16 mouse cellular contexts compared by ENCODE assay signal in the genomic region with DNA sequence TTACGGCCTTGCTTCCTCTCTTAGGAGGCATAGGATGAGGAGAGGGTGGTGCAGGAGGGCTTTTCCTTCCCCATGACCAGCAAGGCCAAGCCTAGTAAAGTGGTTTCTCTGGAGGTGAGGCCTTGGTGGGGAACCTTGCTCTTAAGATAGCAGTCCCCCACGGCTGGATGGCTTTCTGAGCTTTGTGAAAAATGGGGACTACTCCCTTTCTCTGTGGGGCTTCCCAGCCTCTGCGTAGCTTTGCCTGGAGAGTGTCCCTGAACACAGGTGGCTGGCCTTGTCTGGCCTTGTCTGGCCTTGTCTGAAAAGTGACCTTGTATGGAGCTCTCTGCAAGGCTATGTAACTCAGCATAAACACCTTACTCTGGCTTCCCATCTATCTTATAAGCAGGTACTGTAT. TPM values are rescaled to one million over a fixed set of nuclear protein-coding genes. Genes with fewer than 3 reads are reported as not detected.
"Had no signal": no experiment of that assay in that cellular context is flagged by ENCODE, and none has a peak within 500 bp of the region (broad histone marks: within the 10 kb centered on the region; RNA-seq: fewer than 3 reads in every experiment).

No protein-coding gene starts in this region.

- ATAC-seq: midbrain, embryonic 16.5 days had no signal

- H3K4me1 ChIP-seq: limb, embryonic 13.5 days; midbrain, embryonic 12.5 days; neural tube, embryonic 13.5 days; stomach, embryonic 15.5 days had no signal

- DNase-seq: kidney, adult 9 months; kidney, postnatal 4 days; left cerebral cortex, postnatal 4 days; retina, postnatal 1 day; right cerebral cortex, postnatal 14 days; thymus, postnatal 4 days had no signal

- H3K27me3 ChIP-seq: midbrain, embryonic 12.5 days; neural tube, embryonic 13.5 days; stomach, embryonic 15.5 days had no signal

- H3K4me2 ChIP-seq: limb, embryonic 13.5 days; midbrain, embryonic 12.5 days; neural tube, embryonic 13.5 days; stomach, embryonic 15.5 days had no signal

- H3K4me3 ChIP-seq: layer of hippocampus, adult 2 months; limb, embryonic 13.5 days; midbrain, embryonic 12.5 days; neural tube, embryonic 13.5 days; stomach, embryonic 15.5 days had no signal

- H3K9me3 ChIP-seq: limb, embryonic 13.5 days; midbrain, embryonic 12.5 days; neural tube, embryonic 13.5 days; stomach, embryonic 15.5 days had no signal

- H3K27ac ChIP-seq: kidney, postnatal 0 days; layer of hippocampus, adult 2 months; limb, embryonic 13.5 days; liver, embryonic 14.5 days; midbrain, embryonic 12.5 days; neural tube, embryonic 13.5 days; stomach, embryonic 15.5 days had no signal

- H3K9ac ChIP-seq: limb, embryonic 13.5 days; liver, embryonic 14.5 days; midbrain, embryonic 12.5 days; neural tube, embryonic 13.5 days; stomach, embryonic 15.5 days had no signal

- H3K36me3 ChIP-seq: limb, embryonic 13.5 days; midbrain, embryonic 12.5 days; neural tube, embryonic 13.5 days; stomach, embryonic 15.5 days had no signal

RNA-seq across cellular contexts. Expression of gene Kcnh1, which starts 56.3 kb away (rescaled TPM):
- total RNA-seq: liver, adult 2 months; megakaryocyte-erythroid progenitor cell, adult 5-6 weeks had no signal
- polyA plus RNA-seq: liver, adult 2 months had no signal
